Mouse (Mus musculus): ENCODE results near the gene Gm49383. TPM values are rescaled to one million over a fixed set of nuclear protein-coding genes. Genes with fewer than 3 reads are reported as not detected.

Gm49383 gene
- 1 to 10 TPM; 6.2 to 8.3 (median 7.0) TPM for total RNA-seq (2022)

DNA sequence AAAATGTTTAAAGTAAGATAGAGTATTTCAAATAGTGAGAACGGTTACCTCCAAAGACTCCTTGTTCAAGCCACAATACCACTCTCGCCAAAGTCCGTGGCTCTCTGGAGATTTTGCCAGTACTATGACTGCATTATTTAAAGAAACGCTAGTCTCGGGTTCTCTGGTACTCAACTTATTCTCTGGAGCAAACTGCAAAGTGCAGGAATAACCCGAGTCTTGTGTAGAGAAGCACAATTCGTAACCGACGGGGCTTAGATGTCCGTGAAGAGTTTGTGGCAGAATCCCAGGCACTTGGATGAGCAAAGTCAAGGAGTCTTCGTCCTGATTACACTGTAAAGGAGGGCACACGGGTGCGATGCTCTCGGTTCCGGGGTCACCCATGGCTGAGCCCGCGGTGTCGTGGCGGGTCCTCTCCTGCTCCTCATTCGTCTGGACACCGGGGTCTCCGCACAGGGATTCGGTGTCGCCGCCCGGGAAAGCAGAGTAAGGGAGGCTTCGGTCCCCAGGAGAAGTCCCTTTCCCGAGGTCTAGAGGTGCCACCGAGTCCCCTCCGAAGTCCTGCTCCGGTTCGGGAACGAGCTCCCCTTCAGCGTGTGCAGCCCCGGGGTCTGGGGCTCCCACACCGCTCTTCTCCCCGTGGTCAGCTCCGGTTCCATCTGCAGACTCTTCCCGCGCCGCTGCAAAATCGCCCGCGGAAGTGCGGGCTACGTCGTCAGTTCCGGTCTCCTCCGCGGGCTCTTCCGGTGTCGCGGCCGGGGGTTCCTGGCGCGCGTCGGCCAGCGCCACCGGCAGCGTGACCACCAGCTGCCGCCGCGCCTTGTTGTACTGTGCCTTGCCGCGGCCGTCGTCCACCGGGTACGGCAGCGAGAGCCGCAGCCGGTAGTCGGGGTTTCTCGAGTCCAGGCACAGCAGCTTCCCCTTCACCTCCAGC lies at the start of gene Gm49383:
Gene Gm49383 (minus strand): TSS at position 661 of the 934 bp plus-strand sequence.
- peak; percentile 50 to 58 for DNase-seq (ENCODE audit: low spot score in 2 of 2)

DNA sequence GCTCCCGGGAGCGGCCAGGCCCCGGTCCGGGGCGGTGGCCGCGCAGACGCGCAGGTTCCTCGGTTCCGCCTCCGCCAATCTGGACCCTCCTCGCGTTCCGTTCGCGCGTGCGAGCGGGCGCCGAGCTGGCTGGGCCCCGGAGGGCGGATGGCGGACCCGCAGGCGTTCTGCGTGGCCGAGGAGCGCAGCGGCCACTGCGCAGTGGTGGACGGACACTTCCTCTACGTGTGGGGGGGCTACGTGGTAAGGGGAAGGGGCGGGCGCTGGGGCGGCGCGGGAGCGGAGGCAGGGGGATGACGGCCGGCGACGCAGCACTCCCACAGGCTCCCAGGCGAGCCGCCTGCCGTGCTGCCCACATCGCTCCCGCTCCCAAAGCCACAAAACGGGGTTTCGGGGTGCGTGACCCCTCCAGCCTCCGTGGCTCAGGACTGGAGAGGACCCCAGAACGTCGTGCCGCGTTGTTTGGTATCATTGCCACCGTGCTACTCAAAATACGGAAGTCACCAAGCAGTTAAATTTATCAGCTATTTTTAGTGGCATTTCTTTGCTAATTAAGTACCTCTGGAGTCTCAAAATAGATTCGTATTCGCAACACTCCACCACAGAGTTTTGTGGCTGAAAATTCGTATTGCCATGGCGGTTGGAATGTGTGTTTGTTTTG lies 45.0 kb upstream of the Gm49383 start:
- DNase-seq (ENCODE audit: low spot score in 2 of 2): peak; percentile 46 to 66

DNA sequence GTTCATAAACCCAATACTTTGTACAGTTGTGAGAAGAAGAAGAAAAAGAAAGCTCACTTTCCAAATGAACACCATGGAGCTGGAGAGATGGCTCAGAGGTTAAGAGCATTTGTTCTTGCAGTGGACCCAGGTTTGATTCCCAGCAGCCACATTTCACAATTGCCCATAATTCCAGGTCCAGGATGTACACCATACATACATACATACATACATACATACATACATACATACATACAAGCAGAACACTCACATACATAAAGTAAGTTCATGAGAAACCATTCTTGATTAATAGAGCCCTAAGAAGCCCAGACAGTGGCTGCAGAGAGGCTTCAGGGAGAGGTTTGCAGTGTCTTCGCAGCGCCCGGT lies 44.5 kb upstream of the Gm49383 start:
- no peak for DNase-seq (ENCODE audit: low spot score in 2 of 2)

DNA sequence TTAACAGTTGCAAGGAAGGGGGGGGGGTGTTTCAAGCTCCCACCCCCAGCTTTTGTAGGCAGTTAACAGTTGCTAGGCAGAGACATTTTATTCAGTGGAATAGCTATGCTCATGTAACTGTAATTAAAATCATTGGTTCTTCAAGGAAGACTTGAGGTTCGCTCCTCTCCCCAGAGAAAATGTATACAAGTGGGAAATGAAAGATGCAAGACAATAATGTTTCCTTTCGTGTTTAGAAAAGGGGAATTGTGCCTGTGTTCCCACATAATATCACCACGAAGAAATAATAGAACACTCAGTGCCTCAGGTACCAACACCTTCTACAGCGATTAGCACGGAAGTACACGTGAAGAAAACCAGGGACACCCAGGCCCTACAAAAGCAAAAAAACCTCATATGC lies 44.0 kb upstream of the Gm49383 start, which contains the start of gene Klhdc1:
Gene Klhdc1 (plus strand): TSS at position 301 of the 400 bp plus-strand sequence.
- no peak for DNase-seq (ENCODE audit: low spot score in 2 of 2)

DNA sequence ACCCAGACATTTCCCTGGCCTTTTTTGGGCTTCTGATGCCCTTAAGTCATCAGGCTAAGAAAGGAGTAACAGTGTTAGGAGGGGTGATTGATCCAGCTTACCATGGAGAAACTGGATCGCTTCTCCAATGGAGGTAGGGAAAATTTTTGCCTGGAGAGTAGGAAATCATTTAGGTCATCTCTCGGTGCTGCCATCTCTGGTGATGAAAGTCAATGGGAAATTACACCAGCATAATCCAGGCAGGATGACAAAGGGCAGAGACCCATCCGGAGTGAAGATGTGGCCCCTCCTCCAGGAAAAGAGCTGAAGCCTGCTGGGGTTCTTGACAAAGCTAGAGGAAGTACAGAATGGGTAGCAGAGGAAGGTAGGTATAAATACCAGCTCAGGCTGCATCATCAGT lies 41.4 kb upstream of the Gm49383 start:
- DNase-seq (ENCODE audit: low spot score in 2 of 2): no peak

DNA sequence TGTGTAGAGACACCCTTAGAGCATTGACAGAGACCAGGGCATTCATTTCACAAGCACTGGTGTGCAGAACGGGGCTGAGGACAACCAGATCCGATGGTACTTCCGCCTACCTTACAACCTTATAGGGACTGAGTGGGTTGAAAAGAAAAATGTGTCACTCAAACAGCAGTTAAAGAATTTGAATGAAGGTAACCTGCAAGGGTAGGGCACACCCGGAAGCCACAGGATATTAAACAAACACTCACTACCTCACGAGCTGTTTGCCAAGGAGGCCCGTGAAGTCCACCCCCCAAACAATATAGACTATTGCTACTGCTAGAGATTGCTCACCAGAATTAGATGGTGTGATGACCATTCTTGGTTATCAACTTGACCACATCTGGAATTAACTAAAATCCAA lies 38.9 kb upstream of the Gm49383 start:
- DNase-seq (ENCODE audit: low spot score in 2 of 2): no peak

DNA sequence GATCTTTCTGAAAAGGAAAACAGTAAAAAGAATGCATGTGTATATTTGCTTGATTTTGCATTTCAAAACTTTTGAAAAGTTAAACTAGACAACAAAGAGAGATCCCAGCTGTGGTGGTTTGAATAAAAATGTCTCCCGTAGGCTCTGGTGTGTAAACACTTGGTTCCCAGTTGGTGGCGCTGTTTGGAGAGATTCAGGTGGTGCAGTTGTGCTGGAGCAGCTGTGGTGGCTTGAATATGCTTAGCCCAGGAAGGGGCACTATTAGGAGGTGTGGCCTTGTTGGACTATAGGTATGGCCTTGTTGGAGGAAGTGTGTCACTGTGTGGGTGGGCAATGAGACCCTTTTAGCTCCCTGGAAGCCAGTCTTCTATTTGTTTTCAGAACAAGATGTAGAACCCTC lies 32.3 kb upstream of the Gm49383 start:
- no peak for DNase-seq (ENCODE audit: low spot score in 2 of 2)

DNA sequence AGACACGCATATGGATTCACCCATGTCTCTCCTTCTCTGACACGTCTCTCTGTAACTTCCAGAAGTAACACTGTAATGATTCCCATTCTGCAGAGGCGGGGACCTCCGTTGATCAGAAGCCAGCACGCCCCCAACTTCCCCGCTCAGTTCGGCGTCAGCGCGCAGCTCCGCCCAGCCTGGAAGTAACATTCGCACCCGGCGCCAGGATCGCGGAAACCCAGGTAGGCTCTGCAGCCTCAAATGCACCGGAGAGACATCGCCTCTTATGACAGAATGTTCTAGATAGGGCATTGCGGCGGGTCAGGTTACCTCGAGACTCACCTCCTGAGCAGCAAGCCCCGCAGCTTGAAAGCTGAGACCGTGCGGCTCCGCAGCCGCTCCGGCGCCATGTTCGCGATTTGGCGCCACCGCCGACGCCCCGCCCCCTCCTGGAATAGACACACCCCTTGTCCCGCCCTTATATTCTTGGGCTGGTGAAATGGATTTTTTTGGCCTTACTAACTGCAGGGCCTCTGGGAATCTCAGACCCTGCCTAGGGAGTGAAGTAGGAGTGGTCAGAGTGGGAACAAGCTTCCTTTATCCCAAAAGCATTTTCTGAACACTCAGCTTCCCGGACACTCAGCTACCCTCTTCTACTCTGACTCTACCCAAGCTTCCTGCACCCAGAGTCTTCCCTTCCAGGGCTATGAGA lies 31.0 kb upstream of the Gm49383 start, which contains the start of gene Pole2:
Gene Pole2 (minus strand): TSS at position 420 of the 691 bp plus-strand sequence.
- peak; percentile 51 to 78 for DNase-seq (ENCODE audit: low spot score in 2 of 2)

DNA sequence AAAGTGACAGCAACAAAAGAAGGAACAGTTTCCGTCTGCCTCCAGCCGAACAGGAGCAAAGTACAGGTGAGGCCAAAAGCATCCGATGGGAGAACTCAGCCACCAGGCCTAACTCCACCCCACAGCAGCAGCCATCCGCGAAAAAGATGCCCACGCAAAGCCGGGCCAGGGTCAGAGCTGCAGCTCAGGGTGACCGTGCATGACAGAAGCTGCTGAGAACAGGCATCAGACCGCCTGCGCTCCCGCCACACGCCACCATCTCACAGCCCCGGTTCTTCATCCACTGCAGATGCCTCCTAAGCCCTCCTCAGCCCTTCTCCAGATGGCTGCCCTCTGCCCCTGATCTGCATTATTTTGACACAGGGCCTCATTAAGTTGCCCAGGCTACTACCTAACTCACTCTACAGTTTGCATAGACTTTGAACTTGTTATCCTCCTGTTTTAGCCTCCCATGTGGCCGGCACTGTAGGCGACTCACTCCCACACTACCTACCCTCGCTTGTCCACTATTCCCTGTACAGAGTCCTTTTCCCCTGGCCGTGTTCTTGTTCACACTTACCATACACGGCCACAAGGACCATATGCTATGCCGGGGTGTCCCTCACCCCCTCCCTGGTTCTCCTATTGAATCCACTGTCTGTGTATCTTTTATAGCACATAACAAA lies 23.8 kb upstream of the Gm49383 start:
- DNase-seq (ENCODE audit: low spot score in 2 of 2): no peak

DNA sequence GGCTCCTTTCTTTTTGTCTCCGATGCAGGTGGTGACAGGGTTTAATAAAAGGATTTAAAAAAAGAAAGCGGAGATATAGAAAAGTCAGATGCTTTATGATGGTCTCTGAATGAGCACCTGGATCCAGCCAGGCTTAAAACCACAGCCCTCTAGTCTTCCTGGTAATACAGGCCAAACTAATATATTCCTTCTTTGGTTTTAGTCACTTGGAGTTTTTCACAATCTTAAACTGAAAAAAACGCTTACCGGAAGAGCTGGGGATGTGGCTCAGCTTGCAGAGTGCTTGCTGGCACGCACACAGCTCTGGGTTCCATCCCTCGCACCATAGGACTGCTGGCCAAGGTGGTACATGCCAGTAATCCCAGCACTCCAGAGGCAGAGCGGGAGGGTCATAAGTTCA lies 19.7 kb upstream of the Gm49383 start:
- DNase-seq (ENCODE audit: low spot score in 2 of 2): no peak

DNA sequence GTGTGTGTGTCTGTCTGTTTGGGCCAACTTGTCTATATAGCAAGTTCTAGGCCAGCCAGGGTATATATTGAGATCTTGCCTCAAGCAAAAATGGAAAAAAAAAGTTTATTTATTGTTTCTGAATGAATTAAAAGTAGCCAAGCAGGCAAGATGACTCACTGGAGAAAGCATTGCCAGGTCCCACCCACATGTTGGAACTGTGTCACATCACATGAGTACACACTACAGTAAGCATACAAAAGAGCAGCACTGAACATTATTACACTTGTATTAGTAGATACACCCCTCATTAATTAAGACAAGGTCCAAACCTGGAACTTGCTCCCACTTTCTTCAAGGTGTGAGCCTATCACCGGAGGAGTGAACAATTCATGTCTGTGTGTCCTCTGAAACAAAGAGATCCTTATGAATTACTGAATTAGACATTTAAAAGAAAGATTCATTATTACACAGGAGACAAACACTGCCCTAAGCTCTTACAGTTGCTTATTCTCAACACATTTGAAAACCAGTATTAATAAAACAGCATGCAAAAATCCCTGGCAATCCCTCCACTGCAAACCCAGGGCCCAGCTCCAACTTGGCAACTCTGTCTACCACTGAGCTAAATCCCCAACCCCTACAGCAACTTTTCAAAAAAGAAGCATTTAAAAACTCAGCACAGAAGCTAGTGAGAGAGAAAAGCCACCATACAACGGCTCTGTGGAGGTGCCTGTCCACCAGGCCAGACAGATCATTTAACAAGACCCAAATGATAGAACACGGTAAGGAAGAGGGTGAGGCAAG lies 18.3 kb upstream of the Gm49383 start:
- DNase-seq (ENCODE audit: low spot score in 2 of 2): peak; percentile 65 to 77

DNA sequence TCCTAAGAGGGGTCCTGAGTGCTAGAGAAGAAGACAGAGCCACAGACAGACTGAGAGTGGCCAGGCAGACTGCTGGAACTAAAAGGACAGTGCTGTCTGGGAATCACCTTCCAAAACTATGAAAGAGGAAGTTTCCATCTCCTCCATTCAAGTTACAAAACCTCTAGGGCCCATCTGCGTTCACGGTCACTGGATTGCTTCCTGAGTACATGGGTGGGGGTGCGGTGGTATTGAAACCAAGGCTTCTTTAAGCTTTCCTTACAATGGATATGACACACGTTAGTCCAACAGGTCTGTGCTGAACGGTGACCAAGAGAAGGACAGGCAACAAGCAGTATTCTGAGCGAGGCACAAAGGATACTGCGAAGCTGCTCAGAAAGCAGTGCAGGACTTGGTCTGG lies 17.5 kb upstream of the Gm49383 start:
- no peak for DNase-seq (ENCODE audit: low spot score in 2 of 2)

DNA sequence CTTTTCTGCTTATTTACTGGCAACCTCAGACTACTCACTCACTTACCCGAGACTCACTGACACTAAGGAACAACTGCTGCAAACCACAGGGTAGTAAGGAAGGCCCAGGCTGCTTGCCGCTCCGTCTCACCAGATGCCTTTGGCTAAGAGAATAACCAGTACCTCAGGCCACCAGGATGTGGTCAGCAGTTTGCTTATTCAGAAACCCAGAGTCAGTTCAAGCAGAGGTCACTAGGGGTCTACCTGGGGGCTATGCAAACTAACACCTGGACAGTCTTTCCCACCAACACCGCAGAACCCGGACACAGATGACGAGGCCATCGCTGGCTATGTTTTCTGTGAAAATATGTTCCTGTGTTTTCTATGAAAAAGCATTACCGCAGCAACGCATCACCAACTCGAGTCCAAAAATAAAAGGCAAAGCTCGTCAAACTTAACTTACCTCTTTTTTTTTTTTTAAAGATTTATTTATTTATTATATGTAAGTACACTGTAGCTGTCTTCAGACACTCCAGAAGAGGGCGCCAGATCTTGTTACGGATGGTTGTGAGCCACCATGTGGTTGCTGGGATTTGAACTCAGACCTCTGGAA lies 16.4 kb upstream of the Gm49383 start:
- no peak for DNase-seq (ENCODE audit: low spot score in 2 of 2)

DNA sequence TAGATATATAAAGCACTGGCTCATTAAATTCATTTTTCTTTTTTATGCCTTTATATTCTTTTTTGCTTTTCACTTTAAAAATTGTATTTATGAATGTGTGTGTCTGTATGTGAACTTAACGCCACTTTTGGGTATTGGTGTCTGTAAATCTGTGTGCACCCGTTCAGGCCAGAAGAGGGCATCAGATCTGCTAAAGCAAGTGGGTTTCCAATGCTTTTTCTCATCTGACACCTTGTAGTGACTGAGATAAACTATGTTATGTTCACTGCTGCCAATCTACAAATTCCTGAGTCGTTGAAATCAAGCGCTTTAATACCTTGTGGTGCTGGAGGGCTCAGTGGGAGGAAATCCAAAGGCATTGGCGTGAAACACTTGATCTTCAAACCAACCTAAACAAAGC lies 14.2 kb upstream of the Gm49383 start:
- no peak for DNase-seq (ENCODE audit: low spot score in 2 of 2)

DNA sequence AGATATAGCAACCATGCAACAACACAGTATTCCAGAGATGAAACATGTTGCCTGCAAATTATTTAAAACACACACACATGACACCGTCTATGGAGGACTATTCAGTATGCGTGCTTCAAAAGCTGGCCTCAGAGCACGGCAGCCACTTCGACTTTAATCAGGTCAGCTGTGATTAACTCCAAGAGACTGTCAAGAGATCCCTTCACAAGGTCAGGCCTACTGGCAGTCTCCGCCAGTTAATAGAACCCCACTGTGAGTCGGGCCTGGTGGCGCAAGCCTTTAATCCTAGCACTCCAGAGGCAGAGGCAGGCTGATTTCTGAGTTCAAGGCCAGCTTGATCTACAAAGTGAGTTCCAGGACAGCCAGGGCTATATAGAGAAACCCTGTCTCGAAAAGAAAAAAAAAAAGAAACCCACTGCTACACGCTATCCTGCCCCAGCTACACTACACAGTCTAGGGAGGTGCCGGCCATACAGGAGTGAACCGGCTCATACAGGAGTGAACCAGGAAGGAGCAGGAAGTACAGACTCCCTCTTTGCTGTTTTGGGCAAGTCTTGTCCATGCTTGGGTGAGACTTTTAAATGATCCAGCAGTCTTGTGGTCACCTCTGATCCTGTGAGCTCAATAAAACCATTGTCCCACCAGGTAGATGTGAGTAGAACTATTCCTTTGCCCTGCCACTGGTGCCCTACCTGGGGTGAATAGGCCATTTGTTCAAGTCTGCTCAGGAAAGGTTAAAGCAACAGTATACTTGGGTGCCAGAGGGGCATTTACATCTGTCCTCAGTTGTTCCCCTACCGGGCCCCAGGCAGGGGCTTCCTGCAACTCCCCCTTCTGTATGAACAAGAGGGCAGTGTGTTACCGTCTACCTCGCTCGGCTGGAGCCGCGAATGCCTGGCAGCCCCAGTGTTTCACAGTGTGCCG lies 13.4 kb upstream of the Gm49383 start:
- DNase-seq (ENCODE audit: low spot score in 2 of 2): no peak

DNA sequence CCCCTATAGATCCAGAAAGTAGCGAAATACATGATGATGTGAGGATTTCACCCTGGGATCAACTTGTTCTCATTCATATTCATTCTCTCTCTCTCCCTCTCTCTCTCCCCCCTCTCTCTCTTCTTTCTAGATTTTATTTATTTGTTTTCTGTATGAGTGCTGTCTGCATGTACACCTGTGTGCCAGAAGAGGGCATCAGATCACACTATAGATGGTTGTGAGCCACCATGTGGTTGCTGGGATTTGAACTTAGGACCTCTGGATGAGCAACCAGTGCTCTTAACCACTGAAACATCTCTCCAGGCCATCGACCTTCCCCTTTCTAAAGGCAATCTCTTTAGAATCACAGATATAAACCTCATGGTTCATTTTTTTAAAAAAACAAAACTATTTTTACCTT lies 11.6 kb upstream of the Gm49383 start:
- DNase-seq (ENCODE audit: low spot score in 2 of 2): no peak

DNA sequence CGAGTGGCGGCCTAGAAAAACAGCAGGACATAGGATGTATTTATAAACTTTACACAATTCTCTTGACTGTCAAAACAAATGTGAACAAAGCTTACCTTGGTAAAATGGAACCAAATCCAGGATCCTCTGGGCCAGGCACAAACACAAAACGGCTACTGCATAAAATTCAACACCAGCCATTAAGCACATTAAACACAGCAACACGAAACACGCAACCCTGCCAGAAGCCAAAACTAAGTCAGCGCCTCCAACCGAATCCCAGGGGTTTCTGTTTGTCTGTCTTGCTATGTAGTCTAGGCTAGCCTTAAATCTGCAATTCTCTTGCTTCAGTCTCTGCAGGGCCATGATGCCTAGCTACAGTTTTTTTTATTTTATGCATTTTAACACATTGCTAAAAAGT lies 11.0 kb upstream of the Gm49383 start:
- DNase-seq (ENCODE audit: low spot score in 2 of 2): no peak

DNA sequence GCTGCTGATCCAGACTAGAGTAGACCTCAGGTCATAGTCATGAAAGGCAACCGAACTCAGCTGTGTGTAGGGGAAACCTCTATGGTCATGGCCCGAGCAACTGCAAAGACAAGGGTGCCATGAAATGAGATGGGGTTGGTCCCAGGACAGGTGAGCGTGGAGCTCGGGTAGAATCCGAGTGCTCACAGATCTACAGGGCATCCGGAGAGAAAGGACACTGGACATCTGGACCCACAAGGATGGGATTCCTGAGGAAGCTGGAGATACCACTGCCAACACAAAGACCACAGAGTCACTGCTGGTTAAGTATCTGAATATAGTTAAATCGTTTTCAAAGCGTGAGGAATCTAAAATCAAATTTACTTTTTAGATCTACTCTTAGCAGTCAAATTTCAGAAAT lies 10.5 kb upstream of the Gm49383 start:
- no peak for DNase-seq (ENCODE audit: low spot score in 2 of 2)

All from layer of hippocampus, adult 8-10 months (tissue).